Mouse (Mus musculus) olfactory bulb, adult 2 months (tissue): ENCODE results near the gene Tmem132d.

ENCODE experiments used
- CTCF ChIP-seq: fragments of 200-500 bp; IDR thresholded peaks from 2 replicates; pipeline ENCODE4 v1.5.1; 2012; ENCODE audit warnings: low read depth, mild to moderate bottlenecking, low read length, moderate library complexity; ENCODE audit not compliant: insufficient read depth
- POLR2A ChIP-seq: fragments of 200-500 bp; IDR thresholded peaks from 2 replicates; pipeline ENCODE4 v1.6.1; 2012; ENCODE audit warnings: mild to moderate bottlenecking, low read depth, low read length, moderate library complexity; ENCODE audit not compliant: insufficient read depth

DNA sequence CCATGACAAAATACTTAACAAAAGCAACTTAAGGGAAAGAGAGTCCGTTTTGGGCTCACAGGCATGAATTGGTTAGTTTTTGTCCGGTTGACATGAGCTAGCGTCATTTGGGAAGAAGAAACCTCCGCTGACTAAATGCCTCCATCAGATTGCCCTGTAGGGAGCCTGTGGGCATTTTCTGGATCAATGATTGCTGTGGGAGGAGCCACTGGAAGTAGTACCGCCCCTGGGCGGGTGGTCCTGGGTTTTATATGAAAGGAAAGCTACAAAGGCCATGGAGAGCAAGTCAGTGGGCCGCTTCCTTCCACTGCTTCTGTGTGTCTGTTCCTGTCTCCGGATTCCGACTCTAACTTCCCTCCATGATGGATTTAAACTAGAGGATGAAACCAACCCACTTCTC, 909 bp upstream of the Tmem132d start:
- TF ChIP-seq CTCF (no peak), POLR2A (no peak)
